Mouse (Mus musculus): Measurements from ENCODE around the gene Cep57.

GRCm38 (mm10) chr9:13818369-13818768, 8.5 kb downstream of the Cep57 start:
- TF ChIP-seq CTCF (IDR thresholded peaks at IDR 0.05; ENCODE audit: low read depth) (no peak), EP300 (IDR thresholded peaks at IDR 0.05; ENCODE audit: low read depth) (no peak)
